Comparison of ENCODE assay signal across 15 mouse cellular contexts in genomic region chr1:120601253-120601836, GRCm38 (mm10). TPM values are rescaled to one million over a fixed set of nuclear protein-coding genes. Genes with fewer than 3 reads are reported as not detected.
DNase-seq lines count a peak whose midpoint lies in the region; ATAC-seq and TF ChIP-seq lines count a peak whose summit lies in the region.
"Had no signal": no experiment of that assay in that cellular context is flagged by ENCODE, and none has a peak within 500 bp of the region (broad histone marks: within the 10 kb centered on the region; RNA-seq: fewer than 3 reads in every experiment).

No protein-coding gene starts in this region.

- DNase-seq in embryo, embryonic 10 days (ENCODE audit: low spot score), result peak; percentile 27
- DNase-seq in embryo, embryonic 10.5 days (ENCODE audit: low spot score), result no peak
- DNase-seq in limb, embryonic 11.5 days (ENCODE audit: low spot score), result peak; percentile 65
- DNase-seq in midbrain, postnatal 0 days (ENCODE audit: low spot score), result no peak
- no peak for DNase-seq in natural killer cell, adult 2 months (ENCODE audit: low spot score in 2 of 2)
- DNase-seq in forebrain, postnatal 0 days, result no peak
- DNase-seq in frontal cortex, adult 2 months (ENCODE audit: extremely low spot score in 1 of 2, low spot score in 1 of 2), result no peak
- DNase-seq: heart, adult 11 months; heart, postnatal 10 days; right cerebral cortex, postnatal 4 days; thymus, postnatal 36 days had no signal

- peaks cover 12% of the 10 kb centered on the region for H3K4me1 ChIP-seq in embryonic facial prominence, embryonic 13.5 days
- H3K4me1 ChIP-seq in limb, embryonic 11.5 days (ENCODE audit: control insufficient read depth, insufficient read depth, low read length), result peaks cover 5% of the 10 kb centered on the region; the same call in 1 of the 2 replicates
- H3K4me1 ChIP-seq in midbrain, postnatal 0 days (ENCODE audit: insufficient read depth, low read length), result no peaks in the 10 kb centered on the region
- H3K4me1 ChIP-seq in forebrain, postnatal 0 days (ENCODE audit: insufficient read depth), result 0 out of 2 replicates have a peak, but pooled peaks cover 2% of the 10 kb centered on the region

- no peak for TF ChIP-seq CTCF in midbrain, postnatal 0 days (IDR thresholded peaks at IDR 0.05)
- no peak for TF ChIP-seq CTCF in forebrain, postnatal 0 days (IDR thresholded peaks at IDR 0.05; ENCODE audit: low read depth)

- no peaks in the 10 kb centered on the region for H3K9me3 ChIP-seq in embryonic facial prominence, embryonic 13.5 days
- no peaks in the 10 kb centered on the region for H3K9me3 ChIP-seq in limb, embryonic 11.5 days (ENCODE audit: control insufficient read depth, low read length)
- H3K9me3 ChIP-seq in midbrain, postnatal 0 days (ENCODE audit: low read length), result no peaks in the 10 kb centered on the region
- H3K9me3 ChIP-seq in forebrain, postnatal 0 days (ENCODE audit: low read length), result no peaks in the 10 kb centered on the region
- H3K9me3 ChIP-seq: liver, embryonic 15.5 days; stomach, embryonic 15.5 days had no signal

- no peaks in the 10 kb centered on the region for H3K36me3 ChIP-seq in embryonic facial prominence, embryonic 13.5 days
- H3K36me3 ChIP-seq in limb, embryonic 11.5 days (ENCODE audit: control insufficient read depth, insufficient read depth, low read length), result no peaks in the 10 kb centered on the region
- H3K36me3 ChIP-seq in midbrain, postnatal 0 days (ENCODE audit: insufficient read depth, low read length), result no peaks in the 10 kb centered on the region
- H3K36me3 ChIP-seq in forebrain, postnatal 0 days (ENCODE audit: insufficient read depth), result no peaks in the 10 kb centered on the region
- H3K36me3 ChIP-seq: liver, embryonic 15.5 days; stomach, embryonic 15.5 days had no signal

- H3K27ac ChIP-seq in embryonic facial prominence, embryonic 13.5 days, result no peak overlapping the region
- no peak overlapping the region for H3K27ac ChIP-seq in limb, embryonic 11.5 days (replicated peaks; ENCODE audit: low read depth, low read length)
- H3K27ac ChIP-seq in midbrain, postnatal 0 days (ENCODE audit: low read depth, low read length), result peak overlapping the region; percentile 55
- H3K27ac ChIP-seq in forebrain, postnatal 0 days (ENCODE audit: low read depth, low read length), result no peak overlapping the region
- H3K27ac ChIP-seq: liver, embryonic 15.5 days; stomach, embryonic 15.5 days had no signal

- H3K9ac ChIP-seq in embryonic facial prominence, embryonic 13.5 days, result no peak overlapping the region
- no peak overlapping the region for H3K9ac ChIP-seq in limb, embryonic 11.5 days (ENCODE audit: low read length)
- H3K9ac ChIP-seq in midbrain, postnatal 0 days (replicated peaks; ENCODE audit: low read length, poor library complexity, severe bottlenecking), result peak overlapping the region; percentile 29; the same call in 1 of the 2 replicates
- H3K9ac ChIP-seq in forebrain, postnatal 0 days, result no peak overlapping the region
- H3K9ac ChIP-seq: liver, embryonic 15.5 days; stomach, embryonic 15.5 days had no signal

- peaks cover 97% of the 10 kb centered on the region for H3K27me3 ChIP-seq in embryonic facial prominence, embryonic 13.5 days
- H3K27me3 ChIP-seq in limb, embryonic 11.5 days (ENCODE audit: control insufficient read depth, insufficient read depth, low read length), result peaks cover 88% of the 10 kb centered on the region
- H3K27me3 ChIP-seq in midbrain, postnatal 0 days (ENCODE audit: insufficient read depth, low read length), result peaks cover 40% of the 10 kb centered on the region
- H3K27me3 ChIP-seq in forebrain, postnatal 0 days (ENCODE audit: insufficient read depth, low read length), result peaks cover 70% of the 10 kb centered on the region

- WGBS in embryonic facial prominence, embryonic 13.5 days, result 4% methylated on average over 16 of the region's 16 CpGs
- whole genome bisulfite sequencing in limb, embryonic 11.5 days, result 1% methylated on average over 16 of the region's 16 CpGs
- WGBS in midbrain, postnatal 0 days, result 4% methylated on average over 16 of the region's 16 CpGs
- 2% methylated on average over 16 of the region's 16 CpGs for WGBS in forebrain, postnatal 0 days

- H3K4me3 ChIP-seq in embryonic facial prominence, embryonic 13.5 days, result 0 out of 2 replicates have a peak overlapping the region, but pooled peaks have one; percentile 56
- no peak overlapping the region for H3K4me3 ChIP-seq in limb, embryonic 11.5 days (ENCODE audit: low read depth, low read length)
- peak overlapping the region; percentile 51 for H3K4me3 ChIP-seq in midbrain, postnatal 0 days (ENCODE audit: low read depth, low read length)
- H3K4me3 ChIP-seq in forebrain, postnatal 0 days (ENCODE audit: low read depth, low read length), result no peak overlapping the region
- H3K4me3 ChIP-seq: liver, embryonic 15.5 days had no signal

- peak overlapping the region; percentile 37 for H3K4me2 ChIP-seq in embryonic facial prominence, embryonic 13.5 days
- H3K4me2 ChIP-seq in limb, embryonic 11.5 days (ENCODE audit: low read depth, severe bottlenecking), result no peak overlapping the region
- H3K4me2 ChIP-seq in midbrain, postnatal 0 days (ENCODE audit: low read depth, low read length, poor library complexity, severe bottlenecking), result peak overlapping the region; percentile 63
- H3K4me2 ChIP-seq in forebrain, postnatal 0 days (ENCODE audit: low read depth), result no peak overlapping the region

- no peak for ATAC-seq in embryonic facial prominence, embryonic 13.5 days (ENCODE audit: insufficient number of reproducible peaks, insufficient read depth, low FRiP score, low TSS enrichment, low read depth)
- ATAC-seq in limb, embryonic 11.5 days (ENCODE audit: insufficient number of reproducible peaks, low FRiP score, low TSS enrichment, low read depth), result no peak
- ATAC-seq in midbrain, postnatal 0 days (ENCODE audit: low FRiP score), result no peak
- no peak for ATAC-seq in forebrain, postnatal 0 days

RNA-seq across cellular contexts. Expression of gene En1, which starts 0.9 kb away (rescaled TPM):
- polyA plus RNA-seq in embryonic facial prominence, embryonic 13.5 days (2015; fragmentation: Nextera tagmentation; extraction: Ambion mirVana), result 2.7 and 2.8 TPM in 2 replicates
- 1.6 and 2.3 TPM in 2 replicates for polyA plus RNA-seq in limb, embryonic 11.5 days (2014; fragmentation: Nextera tagmentation; extraction: Ambion mirVana)
- total RNA-seq in midbrain, postnatal 0 days (2014; rRNA removed), result 32.8 and 40.8 TPM in 2 replicates
- 9.2 and 10.1 TPM in 2 replicates for polyA plus RNA-seq in midbrain, postnatal 0 days (2015; fragmentation: Nextera tagmentation; extraction: Ambion mirVana)
- 0.29 and 0.92 TPM in 2 replicates for total RNA-seq in forebrain, postnatal 0 days (2014; rRNA removed)
- polyA plus RNA-seq in forebrain, postnatal 0 days (2015; fragmentation: Nextera tagmentation; extraction: Ambion mirVana), result 0.05 and 0.18 TPM in 2 replicates
- polyA plus RNA-seq in frontal cortex, adult 2 months (2012; rRNA removed), result not detected in 2 replicates
- total RNA-seq: heart, postnatal 10 days; neutrophil, adult 5-6 weeks had no signal
- polyA plus RNA-seq: liver, embryonic 15.5 days had no signal

Comparison
In these comparisons a context has a peak if more than half of its experiments do, and no peak if none do; other contexts are left out.
1. DNase-seq: peak in embryo, embryonic 10 days (single experiment) and limb, embryonic 11.5 days (single experiment); none in embryo, embryonic 10.5 days (single experiment), midbrain, postnatal 0 days (single experiment), natural killer cell, adult 2 months (0 of 2), forebrain, postnatal 0 days (single experiment) and frontal cortex, adult 2 months (0 of 2).
2. H3K4me2 ChIP-seq: peak in embryonic facial prominence, embryonic 13.5 days (single experiment) and midbrain, postnatal 0 days (single experiment); none in limb, embryonic 11.5 days (single experiment) and forebrain, postnatal 0 days (single experiment).
3. H3K4me3 ChIP-seq: peak in embryonic facial prominence, embryonic 13.5 days (single experiment) and midbrain, postnatal 0 days (single experiment); none in limb, embryonic 11.5 days (single experiment) and forebrain, postnatal 0 days (single experiment).